Mouse (Mus musculus): Measurements from ENCODE around the gene Map2k1.
"Not testable (repeated sequence)": the region's sequence is repeated elsewhere in the genome, so short reads cannot be mapped to it uniquely, and the experiment has no call there.

Gene Map2k1

GRCm38 (mm10) chr9:64199897-64200296, 53.5 kb downstream of the Map2k1 start:
- peak; percentile 63 for DNase-seq

DNA sequence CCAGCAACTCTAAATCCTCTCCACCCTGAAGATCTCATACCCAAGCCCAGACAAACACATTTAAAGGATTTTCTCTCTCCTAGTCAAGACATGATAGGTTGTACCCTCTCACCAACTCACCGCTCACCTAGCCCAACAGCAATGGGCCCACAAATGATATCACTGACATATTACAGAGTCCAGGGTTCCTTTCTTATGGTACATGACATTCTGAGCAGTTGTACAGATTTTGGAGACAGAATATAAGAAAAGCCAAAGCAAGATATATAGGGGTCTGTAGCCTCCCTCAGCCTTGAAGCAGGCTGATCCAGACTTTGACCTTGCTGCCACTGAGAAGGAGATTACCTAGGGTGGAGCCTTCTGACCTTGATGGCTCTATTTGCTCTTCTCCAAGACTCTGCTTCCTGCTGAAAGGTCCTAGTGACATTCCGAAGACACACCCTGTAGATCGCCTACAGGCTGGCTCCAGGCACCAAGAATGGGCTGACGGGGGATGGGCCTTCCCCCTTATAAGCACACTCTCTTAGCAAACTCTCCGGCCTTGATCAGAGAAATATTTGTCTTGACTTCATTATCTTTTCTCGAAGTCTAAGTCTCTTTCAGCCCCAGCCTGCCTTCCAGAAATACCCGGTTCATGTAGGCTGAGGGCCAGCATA, 54.5 kb downstream of the Map2k1 start:
- DNase-seq: not testable (repeated sequence)

- DNase-seq: no peak
Measured at GRCm38 (mm10) chr9:64198068-64198762, 55.2 kb downstream of the Map2k1 start.

DNA sequence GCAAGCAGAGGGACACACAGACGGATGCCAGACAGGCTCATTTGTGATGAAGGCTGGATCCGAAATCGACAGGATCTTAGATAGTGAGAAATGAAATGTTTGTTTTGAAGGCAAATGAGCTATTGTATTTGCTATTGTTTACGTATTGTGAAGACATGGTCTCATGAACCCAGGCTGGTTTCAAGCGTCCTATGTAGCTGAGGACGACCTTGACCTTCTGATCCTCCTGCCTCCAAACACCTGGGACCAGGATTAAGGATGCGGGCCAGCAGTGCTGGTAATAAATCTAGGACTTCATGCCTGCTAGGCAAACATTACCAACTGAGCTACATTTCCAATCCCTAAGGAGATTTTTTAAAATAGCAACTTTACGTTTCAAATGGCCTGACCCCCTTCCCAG, 55.9 kb downstream of the Map2k1 start:
- DNase-seq: no peak

DNA sequence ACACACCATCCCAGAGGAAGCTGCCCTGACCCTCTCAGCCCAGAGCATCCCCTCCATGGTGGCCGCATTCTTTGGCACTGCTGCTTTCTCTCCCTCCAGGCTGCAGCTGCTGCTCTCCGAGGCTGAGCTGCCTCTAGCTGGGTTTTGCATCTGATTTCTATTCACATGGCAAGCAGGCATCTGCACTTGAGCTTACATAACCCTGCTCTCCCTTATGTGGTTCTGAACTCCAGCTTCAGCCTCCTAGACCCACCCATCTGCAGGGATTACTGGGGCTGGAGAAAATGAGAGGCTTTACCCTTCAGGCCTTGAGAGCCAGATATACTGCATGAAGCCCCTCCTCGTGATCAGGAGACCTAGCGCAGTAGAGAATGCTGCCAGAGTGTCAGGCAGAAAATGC, 57.9 kb downstream of the Map2k1 start:
- no peak for DNase-seq

- no peak for DNase-seq
Measured at GRCm38 (mm10) chr9:64193879-64194278, 59.6 kb downstream of the Map2k1 start.

GRCm38 (mm10) chr9:64184166-64184840, 69.1 kb downstream of the Map2k1 start:
- no peak for DNase-seq

- not testable (repeated sequence) for DNase-seq
Measured at GRCm38 (mm10) chr9:64183295-64183694, 70.1 kb downstream of the Map2k1 start.

DNA sequence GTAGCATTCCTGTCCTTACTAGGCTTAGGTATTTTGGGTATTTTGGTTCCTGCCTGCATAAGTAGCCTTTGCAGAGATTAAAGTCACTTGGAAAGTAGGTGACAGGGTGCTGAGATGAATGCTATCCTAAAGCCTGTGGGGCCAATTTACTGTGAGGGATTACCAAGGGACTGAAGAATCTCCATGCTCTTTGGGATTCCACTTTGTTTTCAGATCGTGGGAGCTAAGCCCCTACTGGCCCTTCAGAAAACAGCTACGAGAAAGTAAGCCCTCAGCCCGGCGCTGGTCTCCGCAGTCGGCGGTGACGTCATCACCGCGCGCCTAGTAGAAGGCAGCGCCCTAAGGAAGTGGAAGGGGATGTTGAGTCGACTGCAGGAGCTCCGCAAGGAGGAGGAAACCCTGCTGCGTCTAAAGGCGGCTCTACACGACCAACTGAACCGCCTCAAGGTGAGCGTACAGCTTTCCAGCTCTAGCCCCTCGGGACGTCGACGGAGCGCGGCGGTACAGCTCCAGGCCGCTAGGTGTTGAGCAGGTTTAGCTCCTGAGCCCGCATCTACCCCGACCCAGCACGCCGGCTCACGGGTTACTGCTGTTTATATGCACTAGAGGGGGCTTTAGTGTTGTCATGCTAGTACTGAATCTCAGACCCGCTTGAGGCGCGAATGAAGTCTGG, 74.3 kb downstream of the Map2k1 start, which contains the start of gene Snapc5:
Snapc5 (plus strand) TSS at position 301 of the 673 bp plus-strand sequence.
- DNase-seq: peak; percentile 89

GRCm38 (mm10) chr9:64178610-64178973, 74.8 kb downstream of the Map2k1 start:
- no peak for DNase-seq

GRCm38 (mm10) chr9:64175378-64175777, 78.1 kb downstream of the Map2k1 start:
- DNase-seq: no peak

GRCm38 (mm10) chr9:64174766-64175165, 78.7 kb downstream of the Map2k1 start:
- no peak for DNase-seq

DNA sequence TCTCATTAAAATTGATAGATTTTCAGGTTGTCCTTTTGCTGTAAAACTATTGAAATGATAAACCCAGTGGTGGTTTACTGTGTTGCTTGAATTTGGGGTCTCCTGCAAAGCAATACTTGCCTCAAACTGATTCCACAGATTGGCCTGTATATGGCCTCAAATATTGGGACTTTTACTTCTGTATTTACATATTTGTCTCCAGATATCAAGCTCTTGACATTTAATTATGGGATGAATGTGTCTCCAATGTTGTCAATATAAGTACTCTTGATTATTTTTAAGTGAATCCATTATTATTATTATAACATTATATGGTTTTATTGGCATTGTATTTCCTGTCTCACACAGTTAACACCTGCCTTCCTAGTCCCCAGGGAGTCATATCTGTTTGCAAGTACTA, 79.1 kb downstream of the Map2k1 start:
- no peak for DNase-seq

- no peak for DNase-seq
Measured at GRCm38 (mm10) chr9:64173666-64174220, 79.7 kb downstream of the Map2k1 start.

GRCm38 (mm10) chr9:64172816-64173665, 80.4 kb downstream of the Map2k1 start, which contains the start of the genes Zwilch and Rpl4:
Zwilch (minus strand) TSS chr9:64173104.
Rpl4 (plus strand) TSS chr9:64173375.
- peak; percentile 78 for DNase-seq

- DNase-seq: no peak
Measured at GRCm38 (mm10) chr9:64172145-64172815, 81.2 kb downstream of the Map2k1 start.

- DNase-seq: not testable (repeated sequence)
Measured at GRCm38 (mm10) chr9:64169967-64170366, 83.5 kb downstream of the Map2k1 start.

DNA sequence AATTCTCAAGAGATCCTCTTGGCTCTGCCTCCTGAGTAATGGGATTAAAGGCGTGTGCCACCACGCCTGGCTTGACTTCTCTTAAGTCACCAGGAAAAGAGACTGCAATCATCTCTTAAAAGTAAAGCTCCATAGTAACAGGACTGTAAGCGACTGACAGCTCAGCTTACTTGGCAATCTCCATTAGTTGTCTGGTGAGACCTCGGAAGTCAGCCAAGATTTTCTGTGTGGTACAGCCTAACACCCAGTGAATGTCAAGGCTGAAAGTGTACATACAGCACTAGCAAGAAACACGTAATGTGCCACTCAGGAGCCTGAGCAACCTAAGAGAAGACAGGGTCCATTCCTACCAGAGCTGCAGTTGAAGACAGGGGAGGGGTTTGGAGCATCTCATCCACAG, 93.0 kb downstream of the Map2k1 start:
- no peak for DNase-seq

- DNase-seq: no peak
Measured at GRCm38 (mm10) chr9:64156641-64157040, 96.8 kb downstream of the Map2k1 start.

GRCm38 (mm10) chr9:64139879-64140278, 113.6 kb downstream of the Map2k1 start:
- DNase-seq: no peak

DNA sequence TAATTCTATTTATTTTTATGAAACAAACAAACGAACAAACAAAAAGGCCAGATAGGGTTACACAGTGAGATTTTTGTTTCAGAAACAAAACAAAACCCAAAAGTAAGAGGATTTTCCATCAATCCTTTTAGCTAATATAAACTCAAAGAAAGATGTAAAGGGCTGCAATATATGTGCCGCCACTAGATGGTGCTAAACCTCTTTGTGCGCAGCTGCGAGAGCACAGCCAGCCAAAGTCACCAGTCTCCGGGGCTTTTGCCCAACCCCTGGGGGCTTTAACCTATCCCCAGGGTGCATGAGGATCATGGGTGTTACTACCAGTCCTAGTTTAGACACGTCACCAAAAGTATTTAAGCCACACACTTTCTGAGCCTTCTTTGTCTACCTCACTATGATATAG, 114.5 kb downstream of the Map2k1 start:
- DNase-seq: not testable (repeated sequence)
